Mouse (Mus musculus): Measurements from ENCODE around the gene Sec24d.

GRCm38 (mm10) chr3:123376562-123376961 is 109.3 kb downstream of the Sec24d start:
- TF ChIP-seq CTCF (IDR thresholded peaks at IDR 0.05; ENCODE audit: low read depth) (no peak), EP300 (IDR thresholded peaks at IDR 0.05; ENCODE audit: low read depth) (no peak)
